Mouse (Mus musculus): Measurements from ENCODE around the gene Slc13a5.

Slc13a5 gene

GRCm38 (mm10) chr11:72281143-72281851, 14.3 kb upstream of the Slc13a5 start:
- Histone ChIP-seq H3K4me3 (replicated peaks; ENCODE audit: low read length) (no peak overlapping the region), H3K27me3 (ENCODE audit: insufficient read depth, low read length) (no peaks in the 10 kb centered on the region), H3K4me1 (replicated peaks; ENCODE audit: low read depth, low read length) (peaks cover 32% of the 10 kb centered on the region), H3K36me3 (ENCODE audit: insufficient read depth, low read length) (no peaks in the 10 kb centered on the region), H3K9me3 (ENCODE audit: low read length) (peaks cover 5% of the 10 kb centered on the region; the same call in 1 of the 2 replicates)
- TF ChIP-seq CTCF (conservative IDR thresholded peaks at IDR 0.05; ENCODE audit: low read length) (no peak), NANOG (IDR thresholded peaks at IDR 0.05; ENCODE audit: borderline replicate concordance, low read length) (no peak), POU5F1 (IDR thresholded peaks at IDR 0.05; ENCODE audit: borderline replicate concordance, low read length) (no peak)

GRCm38 (mm10) chr11:72273341-72273740, 6.3 kb upstream of the Slc13a5 start:
- no peak overlapping the region for H3K4me3 ChIP-seq (replicated peaks; ENCODE audit: low read length)
- no peak for TF ChIP-seq NANOG (IDR thresholded peaks at IDR 0.05; ENCODE audit: borderline replicate concordance, low read length)
- no peak for TF ChIP-seq POU5F1 (IDR thresholded peaks at IDR 0.05; ENCODE audit: borderline replicate concordance, low read length)
- TF ChIP-seq CTCF (conservative IDR thresholded peaks at IDR 0.05; ENCODE audit: low read length): no peak
- H3K27me3 ChIP-seq (ENCODE audit: insufficient read depth, low read length): peaks cover 8% of the 10 kb centered on the region
- H3K36me3 ChIP-seq (ENCODE audit: insufficient read depth, low read length): no peaks in the 10 kb centered on the region
- peaks cover 10% of the 10 kb centered on the region; the same call in 1 of the 2 replicates for H3K4me1 ChIP-seq (replicated peaks; ENCODE audit: low read depth, low read length)
- no peaks in the 10 kb centered on the region; the same call in 1 of the 2 replicates for H3K9me3 ChIP-seq (ENCODE audit: low read length)

- peaks cover 23% of the 10 kb centered on the region for H3K4me1 ChIP-seq (replicated peaks; ENCODE audit: low read depth, low read length)
- no peaks in the 10 kb centered on the region for H3K36me3 ChIP-seq (ENCODE audit: insufficient read depth, low read length)
- H3K4me3 ChIP-seq (replicated peaks; ENCODE audit: low read length): no peak overlapping the region
- no peaks in the 10 kb centered on the region; the same call in 1 of the 2 replicates for H3K9me3 ChIP-seq (ENCODE audit: low read length)
- TF ChIP-seq POU5F1 (IDR thresholded peaks at IDR 0.05; ENCODE audit: borderline replicate concordance, low read length): no peak
- no peak for TF ChIP-seq NANOG (IDR thresholded peaks at IDR 0.05; ENCODE audit: borderline replicate concordance, low read length)
- no peak for TF ChIP-seq CTCF (conservative IDR thresholded peaks at IDR 0.05; ENCODE audit: low read length)
- peaks cover 24% of the 10 kb centered on the region for H3K27me3 ChIP-seq (ENCODE audit: insufficient read depth, low read length)
Observed at GRCm38 (mm10) chr11:72271761-72272160, 4.7 kb upstream of the Slc13a5 start.

DNA sequence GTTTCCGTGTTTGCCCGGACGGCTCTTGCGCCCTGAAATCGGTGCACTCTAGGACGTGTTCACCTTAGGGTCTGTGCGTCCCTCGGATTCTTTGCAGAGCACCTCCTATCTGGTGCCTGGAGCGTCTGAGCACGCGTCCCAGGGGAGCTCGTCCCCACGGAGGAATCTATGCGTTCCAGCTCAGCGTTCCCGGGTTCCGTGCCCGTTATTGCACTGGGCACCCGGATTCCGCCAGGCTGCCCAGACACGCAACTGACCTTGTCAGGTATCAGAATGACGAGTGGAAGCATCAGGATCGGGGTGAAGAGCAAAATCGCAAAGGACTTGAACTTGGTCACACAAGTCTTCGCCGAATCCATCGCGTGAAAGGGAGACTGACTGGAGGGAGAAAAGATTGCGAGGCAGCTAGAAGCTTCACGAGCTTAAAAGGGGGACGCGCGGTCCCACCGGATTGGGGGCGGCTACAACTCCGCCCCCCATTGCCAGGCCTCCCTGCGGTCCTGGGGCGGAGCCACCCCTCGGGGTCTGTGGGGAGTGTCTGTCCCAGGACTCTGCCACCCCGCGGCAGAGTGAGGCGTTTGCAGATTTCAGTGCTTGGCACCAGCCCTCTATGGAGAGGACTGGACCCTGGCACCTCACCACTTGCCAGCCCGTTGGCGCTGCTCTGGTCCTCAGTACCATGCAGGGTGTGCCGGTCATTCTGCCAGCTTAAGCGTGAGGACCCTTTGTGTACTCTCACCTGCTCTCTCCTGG, 639 bp downstream of the Slc13a5 start:
- peak overlapping the region; percentile 80 for H3K4me3 ChIP-seq (replicated peaks; ENCODE audit: low read length)
- no peaks in the 10 kb centered on the region for H3K9me3 ChIP-seq (ENCODE audit: low read length)
- TF ChIP-seq POU5F1 (IDR thresholded peaks at IDR 0.05; ENCODE audit: borderline replicate concordance, low read length): no peak
- peaks cover 41% of the 10 kb centered on the region for H3K4me1 ChIP-seq (replicated peaks; ENCODE audit: low read depth, low read length)
- no peaks in the 10 kb centered on the region; the same call in 1 of the 2 replicates for H3K36me3 ChIP-seq (ENCODE audit: insufficient read depth, low read length)
- peaks cover 66% of the 10 kb centered on the region for H3K27me3 ChIP-seq (ENCODE audit: insufficient read depth, low read length)

DNA sequence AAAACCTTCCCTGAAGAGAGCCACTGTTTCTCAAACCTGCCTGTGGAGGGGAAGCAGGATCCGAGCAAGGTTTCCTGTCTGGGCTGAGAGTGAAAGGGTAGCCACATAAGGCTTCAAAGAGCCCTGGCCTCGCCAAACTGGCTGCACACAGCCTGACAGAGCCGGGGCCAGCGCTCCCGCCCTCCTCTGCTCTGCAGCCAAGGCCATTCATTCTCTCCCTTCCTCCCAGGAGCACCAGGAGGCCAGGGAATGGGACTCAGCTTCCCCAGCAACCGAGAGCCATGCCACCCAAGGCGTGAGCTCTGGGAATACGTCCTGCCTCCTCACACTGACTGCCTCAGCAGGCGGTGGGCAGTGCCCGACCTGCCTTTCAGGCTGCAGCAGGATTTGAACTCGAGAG, 1.5 kb downstream of the Slc13a5 start:
- Histone ChIP-seq H3K36me3 (ENCODE audit: insufficient read depth, low read length) (no peaks in the 10 kb centered on the region; the same call in 1 of the 2 replicates), H3K4me3 (replicated peaks; ENCODE audit: low read length) (peak overlapping the region; percentile 80), H3K4me1 (replicated peaks; ENCODE audit: low read depth, low read length) (peaks cover 35% of the 10 kb centered on the region), H3K9me3 (ENCODE audit: low read length) (no peaks in the 10 kb centered on the region), H3K27me3 (ENCODE audit: insufficient read depth, low read length) (peaks cover 63% of the 10 kb centered on the region)
- no peak for TF ChIP-seq CTCF (conservative IDR thresholded peaks at IDR 0.05; ENCODE audit: low read length)

- Histone ChIP-seq H3K27me3 (ENCODE audit: insufficient read depth, low read length) (peaks cover 28% of the 10 kb centered on the region), H3K36me3 (ENCODE audit: insufficient read depth, low read length) (peaks cover 3% of the 10 kb centered on the region; the same call in 1 of the 2 replicates), H3K9me3 (ENCODE audit: low read length) (no peaks in the 10 kb centered on the region), H3K4me1 (replicated peaks; ENCODE audit: low read depth, low read length) (no peaks in the 10 kb centered on the region), H3K4me3 (replicated peaks; ENCODE audit: low read length) (no peak overlapping the region)
- TF ChIP-seq CTCF (conservative IDR thresholded peaks at IDR 0.05; ENCODE audit: low read length) (no peak), NANOG (IDR thresholded peaks at IDR 0.05; ENCODE audit: borderline replicate concordance, low read length) (no peak), POU5F1 (IDR thresholded peaks at IDR 0.05; ENCODE audit: borderline replicate concordance, low read length) (no peak)
Observed at GRCm38 (mm10) chr11:72256441-72256840, 10.6 kb downstream of the Slc13a5 start.

GRCm38 (mm10) chr11:72255629-72256028, 11.4 kb downstream of the Slc13a5 start:
- H3K9me3 ChIP-seq (ENCODE audit: low read length): no peaks in the 10 kb centered on the region
- no peaks in the 10 kb centered on the region for H3K4me1 ChIP-seq (replicated peaks; ENCODE audit: low read depth, low read length)
- 0 out of 2 replicates have a peak, but pooled peaks cover 3% of the 10 kb centered on the region for H3K36me3 ChIP-seq (ENCODE audit: insufficient read depth, low read length)
- TF ChIP-seq CTCF (conservative IDR thresholded peaks at IDR 0.05; ENCODE audit: low read length) (no peak), POU5F1 (IDR thresholded peaks at IDR 0.05; ENCODE audit: borderline replicate concordance, low read length) (no peak), NANOG (IDR thresholded peaks at IDR 0.05; ENCODE audit: borderline replicate concordance, low read length) (no peak)
- peaks cover 25% of the 10 kb centered on the region for H3K27me3 ChIP-seq (ENCODE audit: insufficient read depth, low read length)
- H3K4me3 ChIP-seq (replicated peaks; ENCODE audit: low read length): no peak overlapping the region

- H3K4me1 ChIP-seq (replicated peaks; ENCODE audit: low read depth, low read length): no peaks in the 10 kb centered on the region
Observed at GRCm38 (mm10) chr11:72245196-72245753, 21.7 kb downstream of the Slc13a5 start.

More at GRCm38 (mm10) chr11:72245196-72245753, 21.7 kb downstream of the Slc13a5 start:
- no peaks in the 10 kb centered on the region for H3K9me3 ChIP-seq (ENCODE audit: low read length)
- no peak for TF ChIP-seq CTCF (conservative IDR thresholded peaks at IDR 0.05; ENCODE audit: low read length)
- no peak for TF ChIP-seq POU5F1 (IDR thresholded peaks at IDR 0.05; ENCODE audit: borderline replicate concordance, low read length)
- no peak for TF ChIP-seq NANOG (IDR thresholded peaks at IDR 0.05; ENCODE audit: borderline replicate concordance, low read length)
- no peak overlapping the region for H3K4me3 ChIP-seq (replicated peaks; ENCODE audit: low read length)
- H3K27me3 ChIP-seq (ENCODE audit: insufficient read depth, low read length): peaks cover 29% of the 10 kb centered on the region
- H3K36me3 ChIP-seq (ENCODE audit: insufficient read depth, low read length): no peaks in the 10 kb centered on the region

All from E14TG2a.4 (cell line).